Mouse (Mus musculus) E14TG2a.4 (cell line): Measurements from ENCODE around the gene Zkscan5.

Source experiments
- H3K27me3 ChIP-seq: 2 replicates; pipeline ENCODE4 v1.6.1; 2014; ENCODE audit warnings: low read length, control low read depth; ENCODE audit not compliant: insufficient read depth
- H3K36me3 ChIP-seq: 2 replicates; pipeline ENCODE4 v1.6.1; 2014; ENCODE audit warnings: low read length, control low read depth; ENCODE audit not compliant: insufficient read depth
- H3K4me1 ChIP-seq: replicated peaks from 2 replicates; pipeline ENCODE4 v1.6.1; 2014; ENCODE audit warnings: low read depth, low read length, control low read depth
- H3K4me3 ChIP-seq: replicated peaks from 2 replicates; pipeline ENCODE4 v1.5.1; 2014; ENCODE audit warnings: mild to moderate bottlenecking, low read length
- H3K9me3 ChIP-seq: 2 replicates; pipeline ENCODE4 v1.6.1; 2014; ENCODE audit warnings: low read length, control low read depth
- CTCF ChIP-seq: conservative IDR thresholded peaks from 2 replicates; pipeline ENCODE4 v1.5.1; 2014; ENCODE audit warnings: low read length
- NANOG ChIP-seq: IDR thresholded peaks from 2 replicates; pipeline ENCODE4 v1.6.1; 2014; ENCODE audit warnings: borderline replicate concordance, low read length, mixed read lengths
- POU5F1 ChIP-seq: IDR thresholded peaks from 2 replicates; pipeline ENCODE4 v1.6.1; 2014; ENCODE audit warnings: low read length, borderline replicate concordance

The Zkscan5 gene

DNA sequence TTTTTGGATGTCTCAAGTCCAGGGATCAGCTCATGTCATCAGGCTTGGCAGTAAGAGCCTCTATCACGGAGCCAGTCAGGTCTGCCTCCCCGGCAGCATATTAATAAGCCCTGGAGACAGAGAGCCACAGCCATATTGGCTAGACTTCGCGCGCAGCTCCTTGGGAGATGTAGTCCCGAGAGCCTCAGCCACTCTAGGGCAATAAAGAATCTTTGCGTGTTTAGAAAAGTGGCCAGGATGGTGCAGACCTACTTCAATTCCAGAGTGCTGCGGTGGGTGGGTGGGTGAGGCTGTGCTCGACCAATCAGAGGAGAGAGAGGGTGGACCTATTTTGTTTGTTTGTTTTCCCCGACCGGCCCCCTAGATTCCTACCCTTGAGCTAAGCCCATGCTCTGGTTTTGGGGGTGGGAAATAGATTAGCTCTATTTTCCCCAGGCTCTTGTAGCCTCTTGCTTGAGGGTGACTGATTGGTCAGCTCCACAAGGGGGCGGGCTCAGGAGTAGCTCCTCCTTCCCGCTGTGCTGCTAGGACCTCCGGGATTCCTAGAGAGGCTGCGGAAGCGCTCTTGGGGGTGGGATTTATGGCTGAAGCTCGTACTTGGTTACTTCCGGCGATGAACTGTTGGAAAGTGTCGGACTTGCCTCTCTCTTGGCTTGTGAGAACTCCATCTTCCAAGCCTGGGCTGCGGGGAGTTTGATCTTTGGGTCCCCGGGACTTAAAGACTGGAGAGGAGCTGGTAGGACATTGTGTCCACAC, at the start of gene Zkscan5:
TSS of gene Zkscan5 (plus strand) at position 627 of the 756 bp plus-strand sequence.
- TF ChIP-seq CTCF (no peak), POU5F1 (no peak), NANOG (no peak)
- Histone ChIP-seq H3K4me3 (peak within 1 kb of the TSS; percentile 88), H3K9me3 (no peaks in the 10 kb centered on the region), H3K27me3 (no peaks in the 10 kb centered on the region), H3K36me3 (peaks cover 10% of the 10 kb centered on the region; the same call in 1 of the 2 replicates), H3K4me1 (peaks cover 54% of the 10 kb centered on the region)

DNA sequence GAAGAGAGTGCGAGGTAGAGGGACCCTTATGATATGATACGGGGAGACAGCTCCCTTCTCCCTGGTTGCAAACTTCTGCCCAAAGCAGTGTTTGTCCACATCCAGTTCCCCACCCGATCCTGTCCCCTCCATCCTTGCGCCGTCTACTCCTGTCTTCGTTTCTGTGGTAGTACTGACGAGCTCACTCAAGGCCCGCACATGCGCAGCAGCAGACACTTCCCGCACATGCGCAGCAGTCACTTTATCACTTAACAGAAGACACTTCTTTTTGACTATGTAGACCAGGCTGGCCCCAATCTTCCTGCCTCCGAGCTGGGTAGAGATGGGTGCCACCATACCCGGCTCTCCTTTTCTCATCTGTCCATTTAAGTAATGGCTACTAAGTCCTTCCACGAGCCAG, 43.0 kb upstream of the Zkscan5 start:
- Histone ChIP-seq H3K36me3 (peaks cover 71% of the 10 kb centered on the region), H3K9me3 (no peaks in the 10 kb centered on the region), H3K4me3 (0 out of 2 replicates have a peak overlapping the region, but pooled peaks have one; percentile 3), H3K4me1 (peaks cover 56% of the 10 kb centered on the region), H3K27me3 (no peaks in the 10 kb centered on the region)
- no peak for TF ChIP-seq CTCF
- no peak for TF ChIP-seq POU5F1
- TF ChIP-seq NANOG, result no peak

- Histone ChIP-seq H3K4me3 (peak overlapping the region; percentile 96), H3K36me3 (peaks cover 49% of the 10 kb centered on the region), H3K4me1 (peaks cover 78% of the 10 kb centered on the region), H3K9me3 (no peaks in the 10 kb centered on the region), H3K27me3 (no peaks in the 10 kb centered on the region)
- TF ChIP-seq CTCF (no peak), NANOG (no peak), POU5F1 (no peak)
Observed at GRCm38 (mm10) chr5:145164710-145165109, 39.7 kb upstream of the Zkscan5 start.

GRCm38 (mm10) chr5:145165184-145165583, 39.2 kb upstream of the Zkscan5 start:
- peaks cover 49% of the 10 kb centered on the region for H3K36me3 ChIP-seq
- peak overlapping the region; percentile 96 for H3K4me3 ChIP-seq
- peaks cover 81% of the 10 kb centered on the region for H3K4me1 ChIP-seq
- no peaks in the 10 kb centered on the region for H3K27me3 ChIP-seq
- no peaks in the 10 kb centered on the region for H3K9me3 ChIP-seq
- TF ChIP-seq NANOG, result no peak
- TF ChIP-seq CTCF, result no peak
- no peak for TF ChIP-seq POU5F1

DNA sequence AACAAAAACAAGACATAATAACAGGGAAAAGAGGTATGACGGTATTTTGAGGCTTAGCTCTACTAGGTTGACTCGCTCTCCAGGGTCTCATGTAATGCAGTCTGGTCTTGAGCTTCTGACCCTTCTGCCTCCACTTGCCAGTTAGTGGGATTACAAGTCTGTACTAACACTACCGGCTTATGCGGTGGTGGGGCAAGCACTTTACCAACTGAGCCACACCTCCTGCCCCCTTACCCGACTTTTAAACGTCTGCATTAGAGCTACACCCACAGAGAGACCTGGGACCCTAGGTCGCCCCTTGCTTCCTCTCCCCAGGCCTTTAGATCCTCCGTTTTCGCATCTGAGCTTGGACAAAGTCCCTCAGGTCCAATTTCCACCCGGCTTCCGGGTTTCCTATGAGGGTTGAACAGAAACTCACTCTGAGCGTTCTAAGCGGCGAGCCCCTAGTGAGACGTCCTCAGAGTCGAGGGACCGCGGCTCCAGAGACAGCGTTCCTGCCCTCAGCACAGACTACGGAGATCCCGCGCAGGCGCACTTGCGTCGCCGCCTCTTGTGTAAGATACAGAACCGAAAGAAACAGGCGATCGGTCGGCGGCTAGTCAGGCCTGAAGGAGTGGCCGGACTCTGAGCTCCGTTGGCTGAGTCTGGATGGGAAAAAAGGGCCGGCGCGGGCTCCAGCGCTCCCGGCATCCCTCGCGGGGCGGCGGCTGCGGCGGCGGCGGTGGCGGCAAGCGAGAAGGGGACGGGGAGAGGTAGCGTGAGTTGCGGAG, 37.6 kb upstream of the Zkscan5 start, which contains the start of the genes Ptcd1 and Cpsf4:
TSS of gene Ptcd1 (minus strand) at position 573 of the 770 bp plus-strand sequence.
TSS of gene Cpsf4 (plus strand) at position 678 of the 770 bp plus-strand sequence.
- H3K9me3 ChIP-seq, result no peaks in the 10 kb centered on the region
- TF ChIP-seq CTCF (no peak), POU5F1 (no peak), NANOG (no peak)

GRCm38 (mm10) chr5:145167306-145167661, 37.1 kb upstream of the Zkscan5 start:
- Histone ChIP-seq H3K27me3 (no peaks in the 10 kb centered on the region), H3K36me3 (peaks cover 51% of the 10 kb centered on the region), H3K4me1 (peaks cover 76% of the 10 kb centered on the region), H3K4me3 (peak overlapping the region; percentile 96), H3K9me3 (no peaks in the 10 kb centered on the region)
- TF ChIP-seq NANOG, result no peak
- TF ChIP-seq CTCF, result no peak
- TF ChIP-seq POU5F1, result no peak

More for the DNA sequence above, 37.6 kb upstream of the Zkscan5 start, which contains the start of the genes Ptcd1 and Cpsf4:
- peaks cover 75% of the 10 kb centered on the region for H3K4me1 ChIP-seq
- H3K27me3 ChIP-seq, result no peaks in the 10 kb centered on the region
- peaks cover 50% of the 10 kb centered on the region for H3K36me3 ChIP-seq
- peak within 1 kb of the TSS; percentile 96 for H3K4me3 ChIP-seq

DNA sequence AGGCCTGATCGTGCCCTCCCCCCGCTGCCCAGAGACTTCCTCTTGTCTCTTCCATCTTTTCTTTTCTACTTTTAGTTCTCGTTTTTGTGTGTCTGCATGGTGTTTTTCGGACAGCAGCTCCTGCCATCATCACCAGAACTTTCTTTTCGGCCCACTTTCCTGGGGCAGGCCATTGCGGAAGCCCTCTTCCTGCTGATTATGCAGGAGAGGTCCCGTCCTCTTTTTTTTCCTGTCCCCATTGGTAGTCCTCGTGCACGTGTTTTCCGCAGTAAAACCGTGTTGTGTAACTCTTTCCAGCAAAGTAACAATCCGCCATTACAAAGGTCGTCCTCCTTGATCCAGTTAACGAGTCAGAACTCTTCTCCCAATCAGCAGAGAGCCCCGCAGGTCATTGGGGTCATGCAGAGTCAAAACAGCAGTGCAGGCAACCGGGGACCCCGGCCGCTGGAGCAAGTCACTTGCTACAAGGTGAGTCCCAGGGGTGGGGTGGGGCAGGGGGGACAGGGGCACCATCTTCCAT, 25.8 kb upstream of the Zkscan5 start:
- TF ChIP-seq NANOG, result no peak
- Histone ChIP-seq H3K9me3 (no peaks in the 10 kb centered on the region), H3K4me1 (peaks cover 75% of the 10 kb centered on the region), H3K36me3 (peaks cover 100% of the 10 kb centered on the region), H3K27me3 (no peaks in the 10 kb centered on the region), H3K4me3 (no peak overlapping the region)

- no peak overlapping the region for H3K4me3 ChIP-seq
- no peaks in the 10 kb centered on the region for H3K27me3 ChIP-seq
- peaks cover 100% of the 10 kb centered on the region for H3K36me3 ChIP-seq
- TF ChIP-seq CTCF (no peak), NANOG (no peak)
- H3K9me3 ChIP-seq, result no peaks in the 10 kb centered on the region
- peaks cover 68% of the 10 kb centered on the region for H3K4me1 ChIP-seq
Observed at GRCm38 (mm10) chr5:145185244-145185643, 19.1 kb upstream of the Zkscan5 start.

GRCm38 (mm10) chr5:145189416-145189815, 14.9 kb upstream of the Zkscan5 start:
- TF ChIP-seq CTCF (no peak), POU5F1 (no peak), NANOG (no peak)

More at GRCm38 (mm10) chr5:145189416-145189815, 14.9 kb upstream of the Zkscan5 start:
- H3K9me3 ChIP-seq, result no peaks in the 10 kb centered on the region
- H3K36me3 ChIP-seq, result peaks cover 71% of the 10 kb centered on the region
- H3K4me3 ChIP-seq, result peak overlapping the region; percentile 98
- H3K4me1 ChIP-seq, result peaks cover 63% of the 10 kb centered on the region
- H3K27me3 ChIP-seq, result no peaks in the 10 kb centered on the region
